Mouse (Mus musculus) lung, embryonic 14.5 days (tissue): Measurements from ENCODE around the gene 1700020L24Rik. TPM values are rescaled to one million over a fixed set of nuclear protein-coding genes. Genes with fewer than 3 reads are reported as not detected.

ENCODE experiments used
- ATAC-seq: fragments of 200-750 bp; cut with Nextera tagmentation; 2 replicates; pipeline ENCODE4 v1.8.0; 2017; ENCODE audit warnings: mild to moderate bottlenecking, moderate TSS enrichment, moderate library complexity; ENCODE audit not compliant: insufficient read depth
- DNase-seq: peaks from one replicate; pipeline ENCODE4 v3.0.0-alpha.2; 2015
- H3K27ac ChIP-seq: fragments of 300-500 bp; sonication (generic); 2 replicates; pipeline ENCODE4 v1.5.1; 2014; ENCODE audit warnings: low read depth, mild to moderate bottlenecking, moderate library complexity
- H3K27me3 ChIP-seq: fragments of 300-500 bp; sonication (generic); 2 replicates; pipeline ENCODE4 v1.6.1; 2014; ENCODE audit warnings: low read length, control low read depth; ENCODE audit not compliant: insufficient read depth
- H3K36me3 ChIP-seq: fragments of 300-500 bp; sonication (generic); 2 replicates; pipeline ENCODE4 v1.6.1; 2014; ENCODE audit warnings: control low read depth; ENCODE audit not compliant: insufficient read depth
- H3K4me1 ChIP-seq: fragments of 300-500 bp; sonication (generic); 2 replicates; pipeline ENCODE4 v1.6.1; 2014; ENCODE audit warnings: antibody characterized with exemption, control low read depth; ENCODE audit not compliant: insufficient read depth
- H3K4me2 ChIP-seq: fragments of 300-500 bp; sonication (generic); 2 replicates; pipeline ENCODE4 v1.6.1; 2014; ENCODE audit warnings: mild to moderate bottlenecking
- H3K4me3 ChIP-seq: fragments of 300-500 bp; sonication (generic); 2 replicates; pipeline ENCODE4 v1.5.1; 2014; ENCODE audit warnings: low read depth, low read length
- H3K9ac ChIP-seq: fragments of 300-500 bp; sonication (generic); 2 replicates; pipeline ENCODE4 v1.6.1; 2014
- H3K9me3 ChIP-seq: fragments of 300-500 bp; sonication (generic); 2 replicates; pipeline ENCODE4 v1.6.1; 2016; ENCODE audit warnings: low read depth, low read length, control low read depth
- CTCF ChIP-seq: IDR thresholded peaks from 2 replicates; pipeline ENCODE4 v1.5.1; 2016; ENCODE audit warnings: antibody characterized with exemption, low read depth
- WGBS: fragments of 180-500 bp; shearing (Covaris S2); extraction: QIAGEN DNeasy Blood & Tissue Kit; methylation state at CpG from one replicate; pipeline ENCODE4 v1.1.7; 2014; 5-methylcytosine and 5-hydroxymethylcytosine counted together
- polyA plus RNA-seq: library from polyadenylated mRNA; unstranded; fragments of >200 nt; fragmentation: Nextera tagmentation; extraction: Ambion mirVana; gene quantifications from 2 replicates; pipeline ENCODE4 v1.2.1, GENCODE M21; 2014

1700020L24Rik gene
- polyA plus RNA-seq, 1 experiment from 2014 or later = 0.64 TPM

DNA sequence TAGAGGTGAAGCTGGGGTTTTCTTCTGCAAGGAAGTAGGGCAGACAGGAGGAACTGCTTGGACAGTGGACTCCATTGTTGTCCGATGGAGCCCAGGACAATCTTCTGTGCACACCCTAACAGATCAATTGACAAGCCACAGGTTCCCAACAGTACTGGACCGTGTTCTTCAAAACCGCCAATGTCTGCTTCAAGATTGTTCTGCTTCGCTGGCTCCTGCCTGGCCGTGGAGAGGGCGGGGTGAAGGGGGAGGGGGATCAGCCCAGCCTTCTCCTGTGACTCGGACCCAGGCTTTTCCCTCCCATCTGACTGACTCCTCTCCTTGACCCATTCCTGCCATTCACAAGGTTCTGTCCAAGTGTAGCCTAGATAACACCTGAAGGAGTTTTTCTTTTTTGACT, 19.8 kb downstream of the 1700020L24Rik start:
- no peak overlapping the region for H3K27ac ChIP-seq
- H3K36me3 ChIP-seq = no peaks in the 10 kb centered on the region
- H3K4me1 ChIP-seq = peaks cover 4% of the 10 kb centered on the region
- H3K9ac ChIP-seq = no peak overlapping the region
- DNase-seq (no peak), ATAC-seq (no peak)
- H3K4me3 ChIP-seq = no peak overlapping the region
- 53% methylated on average over 7 of the region's 7 CpGs for WGBS
- H3K4me2 ChIP-seq = no peak overlapping the region
- H3K9me3 ChIP-seq = no peaks in the 10 kb centered on the region
- TF ChIP-seq CTCF = no peak
- peaks cover 8% of the 10 kb centered on the region for H3K27me3 ChIP-seq

DNA sequence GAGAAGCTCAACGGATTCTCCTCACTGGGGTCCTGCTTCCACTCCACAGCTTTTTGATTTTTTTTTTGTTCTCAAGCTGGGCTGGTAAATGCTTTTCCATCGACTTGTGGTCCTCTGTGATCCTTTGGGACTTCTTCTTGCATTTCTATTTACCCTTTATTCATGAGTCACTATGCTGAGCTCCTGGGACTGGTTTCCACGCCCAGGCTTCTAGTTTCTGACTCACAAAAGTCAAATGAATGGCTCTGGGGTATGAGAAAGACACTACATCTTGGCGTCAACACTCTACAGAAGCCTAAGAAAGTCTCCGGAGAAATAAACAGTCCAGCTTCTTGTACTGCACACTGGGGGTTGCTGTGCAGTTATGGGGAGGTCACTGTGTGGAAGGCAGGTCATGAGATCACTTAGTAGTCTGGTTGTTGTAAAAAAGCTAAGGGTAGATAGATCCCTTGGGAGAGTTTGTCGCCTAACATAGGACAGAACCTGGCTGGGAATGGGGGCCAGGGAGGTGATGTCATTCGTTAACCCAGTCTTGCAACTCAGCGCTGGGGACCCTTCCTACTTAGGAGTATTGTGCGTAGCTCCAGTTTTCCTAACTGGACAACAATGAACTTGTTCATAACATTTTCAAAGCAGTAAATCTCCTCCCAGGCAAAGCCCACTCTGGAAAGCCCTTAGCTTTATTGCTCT, 20.6 kb downstream of the 1700020L24Rik start:
- WGBS = 63% methylated on average over 9 of the region's 9 CpGs
- H3K4me2 ChIP-seq = no peak overlapping the region
- H3K27ac ChIP-seq = no peak overlapping the region
- no peak for TF ChIP-seq CTCF
- H3K4me3 ChIP-seq = no peak overlapping the region
- DNase-seq = no peak
- no peak for ATAC-seq
- H3K9ac ChIP-seq = no peak overlapping the region
- peaks cover 15% of the 10 kb centered on the region for H3K27me3 ChIP-seq
- peaks cover 4% of the 10 kb centered on the region for H3K4me1 ChIP-seq
- no peaks in the 10 kb centered on the region for H3K9me3 ChIP-seq
- H3K36me3 ChIP-seq = no peaks in the 10 kb centered on the region

DNA sequence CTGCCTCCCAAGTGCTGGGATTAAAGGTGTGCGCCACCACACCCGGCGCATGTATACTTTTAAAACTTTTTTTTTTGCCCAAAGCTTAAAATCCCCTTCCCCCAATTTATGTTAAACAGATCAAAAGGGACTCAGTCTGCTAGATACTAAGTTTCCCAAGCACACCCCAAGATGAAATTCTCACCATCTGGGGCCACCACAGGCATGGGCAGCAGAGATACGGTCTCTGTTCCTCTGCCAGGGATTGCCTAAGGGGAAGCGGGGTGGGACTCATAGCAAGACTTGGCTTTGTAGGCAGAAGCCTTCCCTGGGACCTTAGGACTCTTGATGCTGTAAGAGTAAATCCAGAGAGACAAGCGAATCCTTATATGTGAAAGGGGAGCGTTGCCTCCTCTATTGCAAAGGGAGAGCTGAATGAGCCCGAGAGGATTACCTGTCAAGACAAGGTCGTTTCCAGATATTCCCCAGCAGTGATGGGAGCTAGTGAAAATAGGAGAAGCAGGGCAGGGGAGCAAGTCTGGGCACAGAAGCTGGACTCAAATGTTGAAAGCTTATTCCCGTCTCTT, 24.1 kb downstream of the 1700020L24Rik start:
- Histone ChIP-seq H3K9me3 (no peaks in the 10 kb centered on the region), H3K36me3 (no peaks in the 10 kb centered on the region), H3K4me1 (no peaks in the 10 kb centered on the region), H3K27ac (no peak overlapping the region), H3K27me3 (peaks cover 33% of the 10 kb centered on the region), H3K9ac (no peak overlapping the region), H3K4me2 (peak overlapping the region; percentile 26; the same call in 1 of the 2 replicates), H3K4me3 (no peak overlapping the region)
- ATAC-seq (no peak), DNase-seq (no peak)
- WGBS = 75% methylated on average over 10 of the region's 10 CpGs
- no peak for TF ChIP-seq CTCF

DNA sequence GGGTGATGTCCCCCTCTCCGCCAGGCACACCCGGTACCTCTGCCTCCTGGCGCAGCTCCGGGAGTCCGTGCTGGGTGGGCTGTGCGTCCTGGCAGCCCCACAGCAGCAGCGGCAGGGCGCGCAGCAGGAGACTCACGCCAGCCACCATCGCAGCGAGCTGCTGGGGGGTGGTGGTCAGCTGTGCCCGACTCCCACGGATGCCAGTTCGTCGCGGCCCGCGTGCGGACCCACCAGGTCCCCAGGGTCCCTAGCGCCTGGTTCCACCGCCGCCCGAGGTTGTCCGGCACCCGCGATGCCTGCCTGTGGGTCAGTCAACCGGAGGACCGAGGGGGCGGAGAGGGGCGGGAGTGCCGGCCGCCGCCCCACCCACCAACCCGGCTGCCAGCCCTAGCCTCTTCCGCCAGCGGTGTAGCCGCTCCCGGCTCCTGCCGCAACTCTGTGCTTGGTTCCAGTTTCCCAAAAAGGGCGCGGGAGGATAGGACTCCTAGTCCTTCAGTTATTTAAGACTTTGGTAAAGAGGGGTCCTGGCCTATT, 25.3 kb downstream of the 1700020L24Rik start, which contains the start of gene Mmp28:
Gene Mmp28, minus strand, starts transcription at position 361 of the 534 bp plus-strand sequence.
- peak within 1 kb of the TSS; percentile 63 for H3K4me3 ChIP-seq
- peak; percentile 70 for ATAC-seq
- peak; percentile 56 for DNase-seq
- H3K9me3 ChIP-seq = no peaks in the 10 kb centered on the region
- peak within 1 kb of the TSS; percentile 91 for H3K4me2 ChIP-seq
- TF ChIP-seq CTCF = no peak
- WGBS = 0% methylated on average over 31 of the region's 42 CpGs
- no peak within 1 kb of the TSS for H3K27ac ChIP-seq
- peak within 1 kb of the TSS; percentile 55 for H3K9ac ChIP-seq
- 0 out of 2 replicates have a peak, but pooled peaks cover 3% of the 10 kb centered on the region for H3K4me1 ChIP-seq
- H3K36me3 ChIP-seq = no peaks in the 10 kb centered on the region
- peaks cover 33% of the 10 kb centered on the region for H3K27me3 ChIP-seq

DNA sequence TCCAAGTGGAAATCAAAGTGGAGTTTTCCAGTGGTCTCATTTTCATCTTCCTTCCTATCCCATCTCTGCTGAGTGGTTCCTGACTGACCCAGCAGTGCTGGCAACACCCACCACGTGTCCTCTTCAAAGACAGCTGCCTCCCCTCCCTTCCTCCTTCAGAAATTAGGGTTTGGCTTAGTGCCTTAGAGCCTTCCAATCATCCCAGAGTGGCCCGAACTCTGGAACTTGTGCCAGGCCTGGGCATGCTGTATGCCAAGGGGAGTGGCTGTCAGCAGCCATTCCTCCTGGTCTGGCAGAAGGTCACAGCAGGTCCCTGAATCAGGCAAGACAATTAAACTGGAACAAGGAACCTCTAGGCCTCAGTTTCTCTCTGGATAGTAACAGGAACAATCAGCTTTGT, 28.5 kb downstream of the 1700020L24Rik start:
- no peaks in the 10 kb centered on the region for H3K9me3 ChIP-seq
- 23% methylated on average over 2 of the region's 2 CpGs for WGBS
- DNase-seq (peak; percentile 34), ATAC-seq (no peak)
- peaks cover 33% of the 10 kb centered on the region for H3K27me3 ChIP-seq
- H3K9ac ChIP-seq = no peak overlapping the region
- H3K27ac ChIP-seq = peak overlapping the region; percentile 44; the same call in 1 of the 2 replicates
- TF ChIP-seq CTCF = no peak
- H3K4me1 ChIP-seq = 0 out of 2 replicates have a peak, but pooled peaks cover 3% of the 10 kb centered on the region
- H3K4me2 ChIP-seq = no peak overlapping the region
- no peaks in the 10 kb centered on the region for H3K36me3 ChIP-seq
- H3K4me3 ChIP-seq = no peak overlapping the region

DNA sequence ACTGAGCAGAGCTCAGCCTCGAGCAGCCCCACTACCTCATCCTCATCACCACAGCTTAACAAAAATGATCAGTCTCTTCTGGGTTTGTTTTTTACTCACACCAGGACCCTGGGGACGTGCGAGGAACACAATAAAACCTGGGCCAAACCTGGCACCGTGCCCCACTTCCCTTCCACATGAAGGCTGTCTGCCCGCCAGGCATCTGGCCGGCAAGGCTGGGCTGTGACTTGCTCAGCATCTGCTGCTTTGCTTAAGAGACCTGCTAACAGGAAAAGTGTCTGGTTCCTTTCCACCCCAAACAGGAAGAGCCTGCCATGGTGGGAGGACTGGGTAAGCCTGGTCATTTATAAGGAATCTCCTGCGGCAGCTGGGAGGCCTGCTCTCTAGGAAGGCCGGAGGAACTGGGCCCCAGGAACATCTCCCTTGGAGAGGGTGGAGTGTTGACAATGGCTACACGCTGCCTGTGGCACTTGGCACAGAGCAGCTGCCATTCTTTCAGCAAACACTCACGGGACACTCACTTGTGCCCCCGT, 29.7 kb downstream of the 1700020L24Rik start:
- no peak overlapping the region for H3K4me2 ChIP-seq

DNA sequence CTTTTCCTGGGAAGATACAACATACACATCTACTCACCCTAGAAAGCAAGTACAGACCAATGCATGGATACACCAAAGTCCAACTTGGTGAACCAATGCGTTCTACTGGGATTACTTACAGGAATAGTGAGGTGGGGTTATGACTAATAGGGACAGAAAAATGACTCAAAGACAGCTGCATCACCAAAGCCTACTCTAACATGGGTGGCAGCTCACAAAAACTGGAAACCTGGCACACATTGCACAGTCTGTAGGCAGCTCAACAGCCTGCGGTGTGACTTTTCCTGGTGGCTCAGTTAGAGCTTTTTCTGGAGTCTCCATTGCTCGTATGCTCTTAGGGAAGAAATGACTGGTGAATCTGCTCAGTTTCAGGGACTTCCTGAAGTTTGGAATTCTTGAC, 31.3 kb downstream of the 1700020L24Rik start:
- DNase-seq (no peak), ATAC-seq (no peak)
- H3K9ac ChIP-seq = no peak overlapping the region
- no peak overlapping the region for H3K4me2 ChIP-seq
- H3K36me3 ChIP-seq = no peaks in the 10 kb centered on the region
- H3K4me1 ChIP-seq = 0 out of 2 replicates have a peak, but pooled peaks cover 3% of the 10 kb centered on the region
- no peak for TF ChIP-seq CTCF
- no peaks in the 10 kb centered on the region for H3K9me3 ChIP-seq
- no peak overlapping the region for H3K4me3 ChIP-seq
- 85% methylated on average over 3 of the region's 3 CpGs for WGBS
- peaks cover 12% of the 10 kb centered on the region for H3K27me3 ChIP-seq
- H3K27ac ChIP-seq = no peak overlapping the region

More for the DNA sequence above, 29.7 kb downstream of the 1700020L24Rik start:
- H3K36me3 ChIP-seq = no peaks in the 10 kb centered on the region
- H3K4me3 ChIP-seq = no peak overlapping the region
- 0 out of 2 replicates have a peak overlapping the region, but pooled peaks have one; percentile 5 for H3K27ac ChIP-seq
- no peak for TF ChIP-seq CTCF
- H3K9me3 ChIP-seq = no peaks in the 10 kb centered on the region
- H3K9ac ChIP-seq = no peak overlapping the region
- peak; percentile 50 for ATAC-seq
- WGBS = 38% methylated on average over 11 of the region's 11 CpGs
- DNase-seq = peak; percentile 79
- 0 out of 2 replicates have a peak, but pooled peaks cover 3% of the 10 kb centered on the region for H3K4me1 ChIP-seq
- H3K27me3 ChIP-seq = peaks cover 25% of the 10 kb centered on the region
